Mouse (Mus musculus): Measurements from ENCODE around the gene Man1a.
A peak's percentile ranks its signal among the peaks of the same experiment; 100 is the strongest.

Man1a gene

GRCm38 (mm10) chr10:54013143-54013791 is 63.1 kb downstream of the Man1a start:
- no peak for DNase-seq

DNA sequence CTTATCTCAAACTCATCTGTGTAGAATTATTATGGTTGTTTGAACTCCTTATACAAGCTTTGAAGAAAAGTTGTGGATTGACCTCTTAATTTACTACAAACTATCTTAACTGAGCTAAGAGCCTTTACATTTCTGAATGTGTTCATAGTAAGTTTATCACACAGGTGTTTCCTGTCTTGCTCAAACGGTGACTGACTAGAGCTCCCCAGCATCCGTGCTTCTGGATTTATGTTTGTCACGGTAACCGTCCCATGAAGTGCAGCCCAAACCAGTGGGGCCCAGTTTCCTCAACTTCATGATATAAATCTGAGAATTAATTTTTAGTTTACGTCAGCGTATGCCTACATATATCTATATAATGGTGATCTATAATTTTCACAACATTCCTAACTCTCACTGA is 67.3 kb downstream of the Man1a start:
- no peak for DNase-seq

DNA sequence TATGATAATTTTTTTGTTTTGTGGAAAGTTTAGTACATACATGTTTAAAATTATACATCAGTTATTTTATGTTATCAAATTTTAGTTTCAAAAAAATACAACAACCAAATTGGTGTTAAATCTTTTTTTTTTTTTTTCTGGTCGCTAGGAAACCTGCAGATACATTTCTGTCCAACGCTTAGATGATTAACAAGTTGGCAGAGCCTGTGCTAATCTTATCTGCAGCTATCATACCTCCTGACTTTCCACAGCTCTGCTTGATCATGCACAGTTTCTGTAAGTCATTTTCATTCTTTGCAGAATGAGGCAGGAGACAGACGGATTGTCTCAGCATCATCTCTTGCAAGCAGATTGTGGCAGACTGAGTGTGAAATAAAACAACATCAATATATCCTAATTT is 69.5 kb downstream of the Man1a start:
- no peak for DNase-seq

DNA sequence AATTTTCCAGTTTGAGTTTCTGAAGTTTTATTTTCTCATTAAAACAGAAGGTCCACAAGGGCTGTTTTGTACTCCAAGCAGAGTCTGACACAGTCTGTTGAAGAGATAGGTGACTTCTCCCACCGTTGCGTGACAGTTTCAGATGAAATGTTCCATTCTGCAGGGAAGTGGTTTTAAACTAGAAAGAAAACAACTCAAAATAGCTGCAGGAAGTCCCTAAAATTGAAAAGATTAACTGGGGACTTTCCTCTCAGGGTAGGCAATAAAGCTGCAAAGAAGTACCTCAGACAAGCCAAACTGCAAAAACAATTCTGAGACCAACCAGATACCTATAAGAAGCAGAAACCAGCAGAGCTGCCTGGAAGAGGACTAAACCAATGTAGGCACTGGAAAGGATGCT is 70.6 kb downstream of the Man1a start:
- DNase-seq: no peak

- DNase-seq: no peak
Observed at GRCm38 (mm10) chr10:54002936-54003335, 73.5 kb downstream of the Man1a start.

DNA sequence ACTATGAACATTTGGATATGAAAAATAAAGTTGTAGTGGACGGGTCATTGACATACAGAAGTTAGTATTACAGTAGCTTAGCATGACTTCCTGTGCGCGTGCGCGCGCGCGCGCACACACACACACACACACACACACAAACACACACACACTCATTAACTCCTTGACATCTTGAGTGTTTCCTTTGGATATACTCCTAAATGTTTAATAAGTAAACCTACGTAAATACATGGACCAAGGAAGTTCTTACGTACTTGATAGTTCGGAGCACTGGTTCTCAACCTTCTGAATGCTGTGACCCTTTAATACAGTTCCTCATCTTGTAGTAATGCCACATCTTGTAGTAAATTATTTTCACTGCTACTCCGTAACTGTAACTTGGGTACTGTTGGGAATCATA is 79.1 kb downstream of the Man1a start:
- DNase-seq: peak; percentile 17

- DNase-seq: no peak
Observed at GRCm38 (mm10) chr10:53996216-53996615, 80.2 kb downstream of the Man1a start.

DNA sequence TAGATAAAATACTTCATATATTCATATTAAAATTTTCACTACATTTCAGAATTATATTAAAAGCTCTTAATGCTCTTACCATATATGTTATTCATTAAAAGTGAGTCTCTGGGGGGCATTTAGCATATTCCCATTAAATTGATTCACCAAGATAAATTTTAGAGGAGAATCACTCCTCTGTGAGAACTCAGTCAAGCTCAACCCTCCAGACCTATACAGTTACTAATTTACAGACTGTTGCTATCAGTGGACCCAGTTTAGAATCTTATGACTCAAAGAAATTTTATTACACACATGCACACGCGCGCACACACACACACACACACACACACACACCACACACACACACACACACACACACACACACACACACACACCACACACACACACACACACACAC is 81.8 kb downstream of the Man1a start:
- DNase-seq: no peak

- no peak for DNase-seq
Observed at GRCm38 (mm10) chr10:53990434-53990833, 86.0 kb downstream of the Man1a start.

- no peak for DNase-seq
Observed at GRCm38 (mm10) chr10:53984894-53985293, 91.5 kb downstream of the Man1a start.

DNA sequence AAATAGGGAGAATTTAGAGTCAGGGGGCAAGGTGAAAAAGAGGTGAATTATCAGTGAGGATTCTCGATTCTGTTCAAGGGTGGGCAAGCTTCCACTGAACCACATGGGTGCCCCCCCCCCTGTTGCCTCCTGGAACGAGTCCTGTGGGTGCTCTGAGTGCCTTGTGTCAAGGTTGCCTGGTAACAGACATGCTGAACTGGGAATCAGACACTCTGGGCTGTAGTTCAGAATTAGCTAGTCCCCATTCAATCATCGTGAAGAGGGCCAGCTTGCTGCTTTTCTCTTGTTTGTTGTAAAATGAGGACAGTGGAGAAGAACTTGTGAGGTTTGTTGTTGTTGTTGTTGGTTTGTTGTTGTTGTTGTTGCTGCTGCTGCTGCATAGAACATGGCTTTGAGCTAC is 92.3 kb downstream of the Man1a start:
- DNase-seq: no peak

GRCm38 (mm10) chr10:53978647-53979046 is 97.8 kb downstream of the Man1a start:
- no peak for DNase-seq

GRCm38 (mm10) chr10:53974180-53974579 is 102.2 kb downstream of the Man1a start:
- DNase-seq: peak; percentile 6

DNA sequence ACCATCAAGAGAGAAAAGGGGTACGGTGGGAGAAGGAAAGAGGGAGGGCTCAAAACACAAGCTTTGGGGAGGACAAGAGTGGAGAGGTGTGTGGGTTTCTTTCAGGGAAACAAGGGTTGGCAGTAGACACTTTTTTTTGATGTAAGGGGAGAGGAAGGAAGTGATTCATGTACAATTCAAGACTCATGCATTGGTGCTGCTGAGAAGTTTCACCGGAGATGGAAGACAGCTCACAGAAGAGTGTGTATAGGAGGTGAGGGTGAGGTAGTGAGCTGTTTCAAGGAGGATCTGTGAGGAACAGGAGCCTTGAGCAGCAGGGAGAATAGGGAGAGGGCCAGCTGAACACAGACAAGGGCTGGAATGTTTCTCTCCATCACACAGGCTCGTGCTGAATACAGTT is 116.7 kb downstream of the Man1a start:
- DNase-seq: no peak

- DNase-seq: no peak
Observed at GRCm38 (mm10) chr10:53941597-53941996, 134.8 kb downstream of the Man1a start.

- DNase-seq: no peak
Observed at GRCm38 (mm10) chr10:53938199-53938598, 138.2 kb downstream of the Man1a start.

- DNase-seq: no peak
Observed at GRCm38 (mm10) chr10:53936078-53936477, 140.3 kb downstream of the Man1a start.

DNA sequence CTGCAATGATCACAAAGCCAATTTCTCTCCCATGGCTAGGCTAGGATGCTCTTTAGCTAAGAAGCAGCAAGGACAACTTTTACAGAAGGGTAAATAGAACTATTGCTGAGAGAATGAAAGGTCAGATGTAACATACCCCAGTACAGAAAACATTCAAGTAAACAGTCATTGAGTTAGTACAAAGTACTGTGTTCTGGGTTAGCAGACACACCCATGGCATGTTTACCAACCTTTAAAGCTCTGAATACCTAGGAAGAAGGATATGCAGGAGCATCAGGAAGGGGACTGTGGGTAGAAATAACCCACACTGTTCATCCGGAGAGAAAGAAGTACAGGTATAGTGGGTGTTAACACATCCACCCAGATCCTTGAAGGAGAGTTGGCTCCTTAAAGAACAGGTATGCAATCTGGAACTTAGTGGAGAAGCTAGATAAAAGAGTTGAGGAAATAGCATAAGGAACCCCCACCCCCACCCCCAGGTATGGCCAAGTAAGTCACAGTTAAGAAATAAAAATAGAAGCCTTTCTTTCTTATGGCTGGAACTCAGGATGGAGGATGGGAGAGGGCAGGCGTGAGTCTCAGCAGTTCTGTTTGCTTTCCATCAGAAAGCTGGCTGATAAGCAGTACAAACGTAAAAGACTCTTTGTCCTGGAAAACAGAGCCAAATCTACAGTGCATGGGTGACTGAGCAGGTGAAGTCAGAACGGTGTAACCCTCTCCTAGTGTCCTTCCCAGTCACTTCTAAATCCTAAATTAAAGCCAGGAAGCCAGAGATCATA is 146.5 kb downstream of the Man1a start:
- DNase-seq: no peak

DNA sequence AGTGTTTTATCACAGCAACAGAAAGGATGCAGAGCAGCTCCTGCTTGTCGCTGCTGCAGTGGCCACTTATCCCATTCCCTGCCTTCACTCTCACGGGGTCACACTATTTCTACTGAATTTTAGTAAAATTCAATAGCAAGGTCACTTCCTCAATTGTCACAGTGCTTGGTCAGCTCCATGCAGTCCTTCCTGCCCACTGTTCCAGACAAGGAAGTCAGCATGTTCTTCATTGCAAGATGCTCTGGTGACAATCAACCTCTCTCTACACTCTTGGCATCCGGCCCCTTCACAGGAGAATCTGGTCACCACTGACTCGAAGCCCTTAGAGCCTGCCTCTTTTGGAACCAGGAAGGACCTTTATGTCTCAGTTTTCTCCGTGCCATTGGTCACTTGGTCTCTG is 148.5 kb downstream of the Man1a start:
- no peak for DNase-seq

- no peak for DNase-seq
Observed at GRCm38 (mm10) chr10:53925456-53925855, 151.0 kb downstream of the Man1a start.

GRCm38 (mm10) chr10:53922236-53922635 is 154.2 kb downstream of the Man1a start:
- DNase-seq: no peak

DNA sequence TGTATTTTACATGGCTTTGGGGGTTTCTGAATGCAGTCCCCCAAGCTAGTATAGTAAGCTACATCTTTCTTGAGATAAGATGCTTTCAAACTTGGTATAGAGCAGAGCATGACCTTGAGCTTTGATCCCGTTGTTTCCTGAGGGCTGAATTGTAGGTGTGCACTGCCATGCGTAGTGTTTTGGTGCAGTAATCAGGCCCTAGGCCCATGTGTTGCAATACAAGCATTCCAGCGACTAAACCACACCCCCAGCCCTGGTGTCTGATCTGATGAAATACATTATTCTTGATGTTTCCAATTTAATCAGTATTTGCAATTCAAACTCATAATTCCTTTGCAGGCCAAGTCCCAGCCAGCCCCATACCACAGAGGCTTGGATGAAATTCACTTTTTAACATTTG is 158.9 kb downstream of the Man1a start:
- DNase-seq: peak; percentile 27

DNA sequence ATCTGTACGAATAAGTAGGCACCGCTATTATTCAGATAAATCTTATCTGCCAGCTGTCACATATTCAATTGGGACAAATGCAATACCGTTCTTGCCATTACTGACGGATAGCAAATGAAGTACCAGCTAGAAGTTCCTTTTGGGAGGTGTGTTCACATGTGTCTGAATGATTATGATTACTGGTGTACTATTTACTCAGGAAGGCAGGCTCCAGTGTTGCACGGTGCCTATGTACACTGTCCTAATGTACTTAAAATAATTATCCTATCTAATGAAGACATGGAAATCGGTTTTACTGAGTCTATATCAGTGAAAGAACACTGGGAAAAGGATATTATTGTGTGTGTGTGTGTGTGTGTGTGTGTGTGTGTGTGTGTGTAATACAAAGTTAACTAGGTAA is 160.7 kb downstream of the Man1a start:
- no peak for DNase-seq

GRCm38 (mm10) chr10:53914974-53915609 is 161.3 kb downstream of the Man1a start:
- no peak for DNase-seq

Measured in lung, postnatal 36 days (tissue).